Mouse (Mus musculus) myocyte (in vitro differentiated cells): ENCODE results near the gene Bcr. TPM values are rescaled to one million over a fixed set of nuclear protein-coding genes. Genes with fewer than 3 reads are reported as not detected.

Source experiments
- H3K27me3 ChIP-seq: one replicate; pipeline ENCODE4 v1.6.1; 2011; ENCODE audit not compliant: control insufficient read depth, insufficient read depth, insufficient read length
- H3K36me3 ChIP-seq: one replicate; pipeline ENCODE4 v1.6.1; 2011; ENCODE audit not compliant: control insufficient read depth, insufficient read depth
- H3K4me2 ChIP-seq: one replicate; pipeline ENCODE4 v1.6.1; 2011; ENCODE audit warnings: low read depth, control low read depth
- H3K4me3 ChIP-seq: one replicate; pipeline ENCODE4 v1.5.1; 2011; ENCODE audit warnings: mild to moderate bottlenecking, control low read depth, moderate library complexity
- H3K79me2 ChIP-seq: one replicate; pipeline ENCODE4 v1.6.1; 2011; ENCODE audit not compliant: control insufficient read depth, insufficient read depth
- H3ac ChIP-seq: one replicate; pipeline ENCODE4 v1.6.1; 2011; ENCODE audit not compliant: control insufficient read depth, insufficient read length
- CEBPB ChIP-seq: IDR thresholded peaks from 2 replicates; pipeline ENCODE4 v1.6.1; 2011; ENCODE audit warnings: mild to moderate bottlenecking, moderate library complexity; ENCODE audit not compliant: poor library complexity, insufficient read depth, severe bottlenecking
- E2F4 ChIP-seq: IDR thresholded peaks from one replicate; pipeline ENCODE4 v1.6.1; 2011; ENCODE audit warnings: mild to moderate bottlenecking, control low read depth, moderate library complexity; ENCODE audit not compliant: insufficient read depth
- MAX ChIP-seq: IDR thresholded peaks from one replicate; pipeline ENCODE4 v1.6.1; 2011; ENCODE audit warnings: low read depth, mild to moderate bottlenecking, control low read depth
- MYOD1 ChIP-seq, 3 experiments: IDR thresholded peaks; one replicate each; pipeline ENCODE4 v1.6.1; 2011; ENCODE audit warnings: control low read depth in 2 of 3, low read depth in 2 of 3, mild to moderate bottlenecking in 2 of 3, moderate library complexity in 1 of 3; ENCODE audit not compliant: insufficient read length in 2 of 3, control insufficient read depth in 1 of 3
- MYOG ChIP-seq, 3 experiments: IDR thresholded peaks; one replicate each; pipeline ENCODE4 v1.6.1; 2011; ENCODE audit warnings: control low read depth in 2 of 3, low read depth in 2 of 3, mild to moderate bottlenecking in 2 of 3; ENCODE audit not compliant: insufficient read length in 2 of 3, control insufficient read depth in 1 of 3, insufficient read depth in 1 of 3
- POLR2A ChIP-seq: IDR thresholded peaks from one replicate; pipeline ENCODE4 v1.6.1; 2011; ENCODE audit warnings: low read depth, mild to moderate bottlenecking, control low read depth, moderate library complexity; ENCODE audit not compliant: insufficient read length
- POLR2AphosphoS2 ChIP-seq: IDR thresholded peaks from one replicate; pipeline ENCODE4 v1.6.1; 2011; ENCODE audit warnings: low read depth, control low read depth; ENCODE audit not compliant: insufficient read length
- REST ChIP-seq: IDR thresholded peaks from one replicate; pipeline ENCODE4 v1.6.1; 2011; ENCODE audit warnings: mild to moderate bottlenecking, control low read depth, moderate library complexity; ENCODE audit not compliant: insufficient read depth, insufficient read length
- SRF ChIP-seq: IDR thresholded peaks from one replicate; pipeline ENCODE4 v1.6.1; 2011; ENCODE audit warnings: low read depth; ENCODE audit not compliant: control insufficient read depth, insufficient read length
- TCF12 ChIP-seq: IDR thresholded peaks from one replicate; pipeline ENCODE4 v1.6.1; 2011; ENCODE audit warnings: mild to moderate bottlenecking, control low read depth; ENCODE audit not compliant: poor library complexity, insufficient read depth, severe bottlenecking
- TCF3 ChIP-seq: IDR thresholded peaks from one replicate; pipeline ENCODE4 v1.6.1; 2011; ENCODE audit warnings: low read depth, control low read depth; ENCODE audit not compliant: insufficient read length
- USF1 ChIP-seq: IDR thresholded peaks from one replicate; pipeline ENCODE4 v1.6.1; 2011; ENCODE audit warnings: low read depth, mild to moderate bottlenecking, control low read depth, moderate library complexity
- polyA plus RNA-seq: library from polyadenylated mRNA; unstranded; fragments of >200 nt; fragmentation: generic; extraction: Trizol; gene quantifications from one replicate; pipeline ENCODE4 v1.2.1, GENCODE M21; 2012; ENCODE audit warnings: missing spikeins

The Bcr gene
- polyA plus RNA-seq, 1 experiment = 16.8 TPM

DNA sequence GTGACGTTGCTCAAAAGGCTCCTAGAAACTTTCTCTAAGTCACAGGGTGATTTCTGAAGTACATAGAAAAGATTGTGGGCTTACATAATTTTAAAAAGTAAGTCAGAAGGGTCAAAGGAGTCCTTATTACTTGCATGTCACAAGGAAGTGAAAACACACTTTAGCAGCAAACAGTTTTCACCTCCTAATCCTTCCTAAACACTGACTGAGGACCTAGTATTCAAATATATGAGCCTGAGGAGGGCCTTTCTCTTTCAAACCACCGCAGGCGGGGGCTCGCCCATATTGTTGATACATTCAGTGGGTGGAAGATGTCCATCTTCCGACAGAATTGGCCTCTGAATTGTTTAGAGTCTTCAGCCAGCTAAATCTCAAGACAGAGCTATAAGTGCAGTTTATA lies 59.8 kb downstream of the Bcr start:
- Histone ChIP-seq H3K36me3 (no peaks in the 10 kb centered on the region), H3K4me3 (no peak overlapping the region), H3K79me2 (peaks cover 7% of the 10 kb centered on the region), H3ac (no peak overlapping the region), H3K4me2 (no peak overlapping the region), H3K27me3 (no peaks in the 10 kb centered on the region)
- TF ChIP-seq POLR2AphosphoS2 (no peak), MYOD1 (IDR thresholded peaks at IDR 0.05; ENCODE audit: control insufficient read depth in 1 of 3, insufficient read length in 2 of 3, low read depth in 2 of 3) (no peak), CEBPB (no peak), SRF (no peak), USF1 (no peak), TCF12 (no peak), REST (no peak), TCF3 (no peak), MAX (no peak), E2F4 (no peak), MYOG (IDR thresholded peaks at IDR 0.05; ENCODE audit: control insufficient read depth in 1 of 3, insufficient read depth in 1 of 3, insufficient read length in 2 of 3, low read depth in 2 of 3) (no peak), POLR2A (no peak)

DNA sequence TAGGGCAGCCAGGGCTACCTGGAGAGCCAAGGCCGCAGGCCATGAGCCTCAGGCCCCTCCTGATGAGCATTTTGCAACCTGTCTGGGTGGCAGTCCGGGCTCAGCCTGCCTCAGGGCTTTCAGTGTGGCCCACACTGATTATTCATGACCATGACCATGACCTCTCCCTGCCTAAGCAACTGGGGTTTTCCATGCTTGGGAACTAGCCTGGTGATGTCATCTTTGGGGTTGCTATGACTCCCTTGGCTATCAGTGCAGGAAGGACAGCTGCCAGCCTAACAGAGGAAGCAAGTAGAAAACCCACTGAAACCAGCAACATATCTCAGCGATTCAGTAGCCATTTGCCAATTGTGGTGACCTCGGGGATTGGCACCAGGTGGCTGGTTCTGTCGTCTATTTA lies 60.6 kb downstream of the Bcr start:
- H3K27me3 ChIP-seq = no peaks in the 10 kb centered on the region
- no peak overlapping the region for H3ac ChIP-seq
- peaks cover 7% of the 10 kb centered on the region for H3K79me2 ChIP-seq
- H3K4me3 ChIP-seq = no peak overlapping the region
- TF ChIP-seq CEBPB = 0 out of 2 replicates have a peak, but pooled peaks have one; percentile 12
- no peak for TF ChIP-seq USF1
- TF ChIP-seq SRF = no peak
- TF ChIP-seq MYOG (IDR thresholded peaks at IDR 0.05; ENCODE audit: control insufficient read depth in 1 of 3, insufficient read depth in 1 of 3, insufficient read length in 2 of 3, low read depth in 2 of 3) = peak; percentile 60 to 91 (median 89)
- TF ChIP-seq POLR2AphosphoS2 = no peak
- TF ChIP-seq E2F4 = no peak
- TF ChIP-seq MYOD1 (IDR thresholded peaks at IDR 0.05; ENCODE audit: control insufficient read depth in 1 of 3, insufficient read length in 2 of 3, low read depth in 2 of 3) = peak; percentile 19 to 88 (median 85)
- peak; percentile 27 for TF ChIP-seq TCF3
- TF ChIP-seq REST = no peak
- TF ChIP-seq POLR2A = no peak
- no peak for TF ChIP-seq TCF12
- peak; percentile 10 for TF ChIP-seq MAX
- peak overlapping the region; percentile 62 for H3K4me2 ChIP-seq
- no peaks in the 10 kb centered on the region for H3K36me3 ChIP-seq

DNA sequence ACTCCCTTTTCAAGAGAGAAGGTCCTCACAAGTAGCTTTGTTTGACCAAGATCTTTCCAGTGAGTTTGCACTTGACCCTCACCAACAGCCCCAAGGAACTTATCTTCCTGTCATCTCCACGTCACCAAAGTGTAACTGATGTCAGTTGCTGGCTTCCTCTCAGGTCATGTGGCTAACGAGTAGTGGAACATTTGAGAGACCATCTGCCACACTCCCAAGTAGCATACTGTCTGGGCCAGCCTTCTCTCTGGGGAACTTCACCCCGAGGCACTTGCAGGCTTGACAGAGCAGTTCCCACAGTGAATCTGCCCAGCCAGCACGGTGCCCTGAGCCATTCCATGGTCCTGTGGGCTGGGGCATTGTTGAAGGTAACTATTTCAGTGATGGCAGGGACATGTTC lies 65.2 kb downstream of the Bcr start:
- Histone ChIP-seq H3K27me3 (no peaks in the 10 kb centered on the region), H3K4me2 (no peak overlapping the region), H3K36me3 (no peaks in the 10 kb centered on the region), H3K4me3 (no peak overlapping the region), H3ac (no peak overlapping the region), H3K79me2 (peaks cover 7% of the 10 kb centered on the region)
- no peak for TF ChIP-seq POLR2AphosphoS2
- TF ChIP-seq POLR2A = no peak
- TF ChIP-seq CEBPB = no peak
- TF ChIP-seq REST = no peak
- no peak for TF ChIP-seq MYOD1 (IDR thresholded peaks at IDR 0.05; ENCODE audit: control insufficient read depth in 1 of 3, insufficient read length in 2 of 3, low read depth in 2 of 3)
- TF ChIP-seq MAX = no peak
- TF ChIP-seq E2F4 = no peak
- no peak for TF ChIP-seq SRF
- TF ChIP-seq USF1 = no peak
- no peak for TF ChIP-seq MYOG (IDR thresholded peaks at IDR 0.05; ENCODE audit: control insufficient read depth in 1 of 3, insufficient read depth in 1 of 3, insufficient read length in 2 of 3, low read depth in 2 of 3)
- no peak for TF ChIP-seq TCF12
- no peak for TF ChIP-seq TCF3

DNA sequence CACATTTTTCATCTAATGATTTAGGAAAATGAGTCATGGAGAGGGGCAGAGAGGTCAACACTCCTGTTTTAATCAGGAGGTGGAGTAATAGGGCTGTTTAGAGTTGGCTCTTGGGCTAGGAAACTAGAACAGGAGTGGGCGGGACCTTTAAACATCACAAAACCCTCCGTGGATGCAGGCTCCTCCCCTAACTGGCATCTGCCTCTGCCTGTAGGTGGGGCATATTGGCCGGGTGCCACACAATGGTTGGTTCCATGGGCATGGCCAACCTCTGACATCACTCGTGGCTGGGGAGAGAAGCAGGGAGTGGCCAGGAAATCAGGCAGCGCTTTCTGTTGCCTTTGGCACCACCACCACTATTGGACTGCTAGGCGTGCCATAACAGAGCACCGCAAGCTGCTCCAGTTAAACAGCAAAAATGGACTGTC lies 68.9 kb downstream of the Bcr start:
- H3K4me3 ChIP-seq = no peak overlapping the region
- H3K27me3 ChIP-seq = no peaks in the 10 kb centered on the region
- H3K36me3 ChIP-seq = no peaks in the 10 kb centered on the region
- no peak overlapping the region for H3ac ChIP-seq
- H3K4me2 ChIP-seq = peak overlapping the region; percentile 35
- no peaks in the 10 kb centered on the region for H3K79me2 ChIP-seq
- TF ChIP-seq MYOG (IDR thresholded peaks at IDR 0.05; ENCODE audit: control insufficient read depth in 1 of 3, insufficient read depth in 1 of 3, insufficient read length in 2 of 3, low read depth in 2 of 3) (peak in 1 of 3 experiments; percentile 49), REST (no peak), TCF3 (no peak), CEBPB (0 out of 2 replicates have a peak, but pooled peaks have one; percentile 2)
